In the genomic region with DNA sequence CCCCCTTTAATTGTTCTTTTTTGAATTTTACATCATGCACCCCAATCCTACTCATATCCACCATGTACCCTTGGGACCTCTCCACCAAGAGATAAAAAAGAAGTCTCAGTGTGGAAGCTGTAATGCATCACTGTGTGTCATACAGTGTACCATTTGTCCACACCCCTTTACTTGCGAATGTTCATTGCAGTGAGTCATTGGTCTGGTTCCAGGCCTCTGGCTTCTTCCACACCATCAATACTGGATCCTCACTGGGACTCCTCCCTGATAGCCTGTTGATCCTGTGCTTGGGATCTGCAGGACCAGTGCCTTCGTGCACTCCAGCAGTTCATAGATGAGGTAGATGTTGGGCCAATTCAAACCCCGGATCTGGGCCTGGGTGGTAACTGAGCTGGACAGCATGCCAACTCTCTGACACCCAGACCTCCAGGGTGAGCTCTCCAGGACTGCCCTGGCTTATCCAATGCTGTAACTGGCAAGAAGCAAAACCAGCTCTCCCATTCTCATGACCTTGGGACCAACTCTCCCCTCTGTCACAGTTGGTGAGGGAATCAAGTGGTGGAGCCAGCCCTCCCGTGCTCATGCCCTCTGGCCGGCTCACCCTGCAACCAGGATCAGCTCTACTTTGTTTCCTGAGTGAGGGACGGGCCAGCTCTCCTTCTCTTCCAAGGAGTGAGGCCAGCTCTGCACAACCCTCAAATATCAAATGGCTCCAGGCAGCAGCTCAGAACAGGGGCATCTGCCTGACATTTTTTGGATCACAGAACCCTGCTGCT, we compare ENCODE assay signal across 18 mouse cellular contexts.
A peak's percentile ranks its signal among the peaks of the same experiment; 100 is the strongest.
DNase-seq lines count a peak whose midpoint lies in the region; ATAC-seq and TF ChIP-seq lines count a peak whose summit lies in the region.
"Had no signal": no experiment of that assay in that cellular context is flagged by ENCODE, and none has a peak within 500 bp of the region (broad histone marks: within the 10 kb centered on the region; RNA-seq: fewer than 3 reads in every experiment).

No protein-coding gene starts in this region.

- no peaks in the 10 kb centered on the region for H3K36me3 ChIP-seq in kidney, embryonic 16.5 days (ENCODE audit: insufficient read depth, low read length)
- H3K36me3 ChIP-seq in forebrain, embryonic 14.5 days (ENCODE audit: control insufficient read depth, insufficient read depth, low read length), result no peaks in the 10 kb centered on the region
- H3K36me3 ChIP-seq: forebrain, embryonic 12.5 days; hindbrain, embryonic 15.5 days; intestine, embryonic 15.5 days; limb, embryonic 13.5 days; liver, embryonic 13.5 days; neural tube, embryonic 15.5 days had no signal

- H3K27me3 ChIP-seq in kidney, embryonic 16.5 days (ENCODE audit: insufficient read depth, low read length), result no peaks in the 10 kb centered on the region
- H3K27me3 ChIP-seq in forebrain, embryonic 14.5 days (replicated peaks; ENCODE audit: control insufficient read depth, insufficient read depth, low read length), result no peaks in the 10 kb centered on the region
- H3K27me3 ChIP-seq: forebrain, embryonic 12.5 days; hindbrain, embryonic 15.5 days; intestine, embryonic 15.5 days; limb, embryonic 13.5 days; liver, embryonic 13.5 days; neural tube, embryonic 15.5 days had no signal

- no peak overlapping the region for H3K4me2 ChIP-seq in kidney, embryonic 16.5 days (replicated peaks; ENCODE audit: low read depth, low read length)
- H3K4me2 ChIP-seq in forebrain, embryonic 14.5 days (ENCODE audit: low read length), result no peak overlapping the region
- H3K4me2 ChIP-seq: forebrain, embryonic 12.5 days; hindbrain, embryonic 15.5 days; intestine, embryonic 15.5 days; limb, embryonic 13.5 days; liver, embryonic 13.5 days; midbrain, embryonic 11.5 days; neural tube, embryonic 15.5 days had no signal

- H3K4me3 ChIP-seq in gastrocnemius, adult 2 months, result no peak overlapping the region
- no peak overlapping the region for H3K4me3 ChIP-seq in kidney, embryonic 16.5 days (ENCODE audit: low read length)
- no peak overlapping the region for H3K4me3 ChIP-seq in forebrain, embryonic 14.5 days (ENCODE audit: low read depth, low read length)
- H3K4me3 ChIP-seq: forebrain, embryonic 12.5 days; hindbrain, embryonic 15.5 days; intestine, embryonic 15.5 days; limb, embryonic 13.5 days; liver, embryonic 13.5 days; neural tube, embryonic 15.5 days had no signal

- H3K4me1 ChIP-seq in kidney, embryonic 16.5 days (ENCODE audit: insufficient read depth, low read length), result peaks cover 12% of the 10 kb centered on the region
- H3K4me1 ChIP-seq in forebrain, embryonic 14.5 days (ENCODE audit: control insufficient read depth, insufficient read depth, low read length), result no peaks in the 10 kb centered on the region
- H3K4me1 ChIP-seq: forebrain, embryonic 12.5 days; hindbrain, embryonic 15.5 days; intestine, embryonic 15.5 days; limb, embryonic 13.5 days; liver, embryonic 13.5 days had no signal

- peak; percentile 28 for DNase-seq in gastrocnemius, adult 18-20 months (ENCODE audit: low spot score)
- DNase-seq in gastrocnemius, adult 2 months, result no peak
- no peak for DNase-seq in kidney, postnatal 4 days
- peak; percentile 28 for DNase-seq in adipocyte (ENCODE audit: low spot score)
- no peak for DNase-seq in ovary, adult 18-20 months (ENCODE audit: low spot score)
- DNase-seq in forebrain, embryonic 14.5 days (ENCODE audit: low spot score), result no peak
- DNase-seq: cerebellum, adult 9-10 months; kidney, adult 9 months; liver, embryonic 13.5 days; lung, adult 2 months; lung, postnatal 14 days had no signal

- H3K9me3 ChIP-seq in kidney, embryonic 16.5 days (ENCODE audit: low read length), result no peaks in the 10 kb centered on the region
- H3K9me3 ChIP-seq in forebrain, embryonic 14.5 days (replicated peaks; ENCODE audit: control insufficient read depth, low read length), result no peaks in the 10 kb centered on the region
- H3K9me3 ChIP-seq: forebrain, embryonic 12.5 days; hindbrain, embryonic 15.5 days; intestine, embryonic 15.5 days; liver, embryonic 13.5 days; neural tube, embryonic 15.5 days had no signal

- no peak for TF ChIP-seq CTCF in gastrocnemius, adult 2 months (IDR thresholded peaks at IDR 0.05)

- 0 out of 2 replicates have a peak, but pooled peaks have one; percentile 27 for ATAC-seq in kidney, embryonic 16.5 days (ENCODE audit: low FRiP score, low TSS enrichment)
- ATAC-seq in forebrain, embryonic 14.5 days, result no peak
- ATAC-seq: intestine, embryonic 15.5 days had no signal

- H3K9ac ChIP-seq in kidney, embryonic 16.5 days (replicated peaks; ENCODE audit: low read length), result no peak overlapping the region
- H3K9ac ChIP-seq in forebrain, embryonic 14.5 days (ENCODE audit: low read length), result no peak overlapping the region
- H3K9ac ChIP-seq: forebrain, embryonic 12.5 days; hindbrain, embryonic 15.5 days; intestine, embryonic 15.5 days; limb, embryonic 13.5 days; liver, embryonic 13.5 days; neural tube, embryonic 15.5 days had no signal

- H3K27ac ChIP-seq in gastrocnemius, adult 2 months, result no peak overlapping the region
- H3K27ac ChIP-seq in kidney, embryonic 16.5 days (ENCODE audit: low read length), result no peak overlapping the region
- H3K27ac ChIP-seq in forebrain, embryonic 14.5 days (ENCODE audit: low read depth, low read length), result no peak overlapping the region
- H3K27ac ChIP-seq: forebrain, embryonic 12.5 days; hindbrain, embryonic 15.5 days; intestine, embryonic 15.5 days; limb, embryonic 13.5 days; liver, embryonic 13.5 days; neural tube, embryonic 15.5 days had no signal

- 69% methylated on average over 6 of the region's 6 CpGs for WGBS in kidney, embryonic 16.5 days
- WGBS in forebrain, embryonic 14.5 days, result 85% methylated on average over 6 of the region's 6 CpGs

- intact Hi-C loops in gastrocnemius, adult 2 months (cut with DNase I), result no loop called here

Comparison
In these comparisons a context has a peak if more than half of its experiments do, and no peak if none do; other contexts are left out.
1. DNase-seq: peak in gastrocnemius, adult 18-20 months (single experiment) and adipocyte (single experiment); none in gastrocnemius, adult 2 months (single experiment), kidney, postnatal 4 days (0 of 2), ovary, adult 18-20 months (single experiment) and forebrain, embryonic 14.5 days (single experiment).